Mouse (Mus musculus) activated CD4-positive, CD25-positive, alpha-beta regulatory T cell, adult 4 months (primary cell): ENCODE results near the gene Mapk12. TPM values are rescaled to one million over a fixed set of nuclear protein-coding genes. Genes with fewer than 3 reads are reported as not detected.

Experiments used
- ATAC-seq: one replicate; pipeline ENCODE4 v1.8.0; 2017
- polyA plus RNA-seq, 2 experiments: library from polyadenylated mRNA; unstranded; fragments of 100-300 nt; shearing (Covaris generic); gene quantifications; one replicate each; pipeline ENCODE4 v1.2.1; 2017

The Mapk12 gene
- polyA plus RNA-seq, 2 experiments from 2014 or later: 1.1 to 2.1 TPM

DNA sequence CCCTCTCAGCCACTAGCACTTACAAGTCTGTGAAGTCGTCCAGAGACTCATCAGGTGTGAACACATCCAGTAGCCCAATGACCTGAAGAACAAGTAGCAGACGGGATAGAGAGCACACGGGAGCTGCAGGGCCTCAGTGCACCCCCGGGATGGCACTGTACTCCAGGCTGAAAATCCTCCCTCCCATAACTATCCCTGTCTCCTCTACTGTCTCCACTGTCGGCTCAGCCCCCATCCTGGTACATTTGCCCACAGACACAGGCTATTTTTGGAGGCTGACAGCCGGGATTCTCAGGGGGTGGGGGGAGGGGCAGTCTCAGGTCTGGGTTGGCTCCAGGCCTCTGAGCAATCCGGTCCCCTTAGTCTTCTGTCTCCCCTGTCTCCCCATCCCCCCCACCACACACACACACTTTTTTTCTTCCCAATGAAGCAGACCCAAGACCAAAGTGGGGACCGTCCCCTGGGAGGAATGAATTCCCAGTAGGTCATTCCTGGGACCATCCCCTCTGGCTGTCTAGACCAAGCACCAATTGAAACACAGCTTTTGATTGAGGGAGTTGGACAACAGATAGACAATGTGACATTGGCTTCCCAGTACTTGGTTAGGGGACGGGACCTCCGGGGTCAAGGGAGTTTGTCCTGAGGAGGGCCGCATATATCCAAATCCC, 3.0 kb downstream of the Mapk12 start:
- ATAC-seq: no peak

DNA sequence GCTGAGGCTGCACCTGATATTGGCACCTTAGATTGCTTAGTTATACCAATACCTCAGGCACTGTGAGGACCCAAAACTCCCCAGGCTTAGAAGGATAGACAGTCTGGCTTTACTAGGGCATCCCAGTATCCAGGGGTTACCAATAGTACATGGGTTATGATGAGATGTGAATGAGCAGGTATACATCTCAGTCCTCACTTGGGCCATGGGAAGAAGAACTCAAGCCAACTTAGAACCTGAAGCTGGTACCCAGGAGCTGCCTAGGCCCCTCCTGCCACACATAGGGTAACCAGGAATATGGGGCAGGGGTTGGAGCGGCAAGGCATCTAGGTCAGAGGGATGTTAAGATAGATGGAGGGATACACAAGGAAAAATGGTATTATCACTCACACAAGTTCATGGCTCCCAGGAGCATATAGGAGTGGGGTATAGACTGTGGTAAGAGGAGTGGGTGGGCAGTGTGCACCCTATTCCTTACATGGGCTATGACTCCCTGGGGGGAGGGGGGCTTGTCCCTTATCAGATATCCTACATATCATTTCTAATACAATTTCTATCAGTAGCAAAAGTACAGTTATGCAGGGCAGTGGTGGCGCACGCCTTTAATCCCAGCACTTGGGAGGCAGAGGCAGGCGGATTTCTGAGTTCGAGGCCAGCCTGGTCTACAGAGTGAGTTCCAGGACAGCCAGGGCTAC, 3.9 kb downstream of the Mapk12 start:
- no peak for ATAC-seq

DNA sequence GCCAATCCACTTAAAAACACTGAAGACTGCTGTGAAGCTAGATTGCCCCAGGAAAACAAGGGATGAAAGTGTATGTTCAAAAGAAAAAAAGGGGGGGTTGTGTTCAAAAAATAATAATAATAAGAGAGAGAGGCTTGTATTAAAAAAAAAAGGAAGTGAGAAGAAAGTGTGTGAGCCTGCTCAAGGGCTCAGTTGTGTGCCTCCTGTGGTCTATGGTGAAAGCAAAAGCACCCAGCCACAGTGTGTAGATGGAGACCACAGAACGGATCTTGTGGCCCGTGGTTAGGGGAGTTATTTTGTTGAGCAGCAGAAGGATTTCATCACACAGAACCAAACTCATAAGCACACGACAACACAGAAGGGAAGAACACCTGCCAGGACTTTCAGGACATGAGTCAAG, 9.2 kb downstream of the Mapk12 start:
- ATAC-seq: peak; percentile 83

DNA sequence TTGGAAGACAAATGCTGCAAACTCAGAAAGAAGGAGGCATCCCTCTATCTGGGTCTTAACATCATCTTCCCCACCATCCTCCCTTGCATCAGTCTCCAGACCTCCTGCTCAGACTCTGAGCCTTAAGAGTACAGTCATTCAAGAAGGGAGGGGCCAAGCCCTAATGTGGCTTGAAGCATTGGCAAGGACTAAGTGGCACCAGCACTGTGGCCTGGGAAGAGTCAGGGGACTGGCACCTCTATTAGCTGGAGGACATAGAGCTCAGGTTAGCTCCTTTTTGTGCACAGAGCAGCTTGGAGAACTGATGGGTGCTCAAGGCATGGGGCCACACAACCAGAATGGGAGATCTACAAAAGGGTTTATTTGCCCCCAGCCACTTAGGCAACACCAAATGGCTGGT, 10.3 kb downstream of the Mapk12 start:
- no peak for ATAC-seq

DNA sequence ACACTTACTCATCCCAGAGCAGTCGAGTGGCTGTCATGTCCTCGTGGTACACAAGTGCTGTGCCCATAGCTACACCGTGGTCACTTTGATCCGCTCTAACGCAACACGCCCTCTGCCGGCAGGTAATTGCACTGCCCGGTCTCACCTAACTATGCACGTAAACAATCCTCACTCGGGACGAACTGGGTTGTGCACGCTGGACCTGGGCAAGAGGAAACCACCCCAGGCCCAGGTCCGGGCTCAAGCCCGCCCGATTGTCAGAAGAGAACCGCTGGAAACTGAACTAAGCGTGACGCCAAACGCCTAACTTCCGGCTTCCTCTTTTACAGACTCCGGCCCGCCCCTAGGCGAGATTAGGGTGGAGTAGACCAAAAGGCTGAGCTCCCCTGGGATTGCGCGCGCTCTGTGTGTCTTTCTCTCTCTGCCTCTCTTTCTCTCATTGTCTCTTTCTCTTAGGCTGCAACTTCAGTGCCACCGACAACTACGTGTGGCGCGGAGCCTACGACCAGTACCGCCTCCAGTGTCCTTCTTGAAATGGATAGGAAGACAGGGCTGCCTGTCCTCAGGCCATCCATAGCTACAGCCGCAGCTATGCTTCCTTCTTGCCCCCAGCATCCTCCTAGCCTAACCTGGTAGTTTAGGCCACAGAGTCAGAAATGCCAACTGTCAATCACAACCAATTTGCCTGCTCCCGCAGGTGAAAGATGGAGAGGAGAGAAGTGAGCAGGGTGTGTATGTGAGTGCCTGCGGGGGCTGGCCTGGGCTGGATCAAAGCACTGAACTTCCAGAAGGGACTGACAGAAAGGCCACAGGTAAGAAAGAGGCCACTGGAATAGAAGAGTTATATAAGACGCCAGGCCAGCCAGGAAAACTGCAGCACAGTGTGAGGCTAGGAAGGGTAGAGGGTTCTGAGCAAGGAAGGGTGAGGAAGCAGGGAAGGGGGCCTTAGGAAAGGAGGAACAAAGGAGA, 11.8 kb downstream of the Mapk12 start, which contains the start of gene Hdac10:
TSS of gene Hdac10 (minus strand) at position 319 of the 969 bp plus-strand sequence.
- ATAC-seq: peak; percentile 74

DNA sequence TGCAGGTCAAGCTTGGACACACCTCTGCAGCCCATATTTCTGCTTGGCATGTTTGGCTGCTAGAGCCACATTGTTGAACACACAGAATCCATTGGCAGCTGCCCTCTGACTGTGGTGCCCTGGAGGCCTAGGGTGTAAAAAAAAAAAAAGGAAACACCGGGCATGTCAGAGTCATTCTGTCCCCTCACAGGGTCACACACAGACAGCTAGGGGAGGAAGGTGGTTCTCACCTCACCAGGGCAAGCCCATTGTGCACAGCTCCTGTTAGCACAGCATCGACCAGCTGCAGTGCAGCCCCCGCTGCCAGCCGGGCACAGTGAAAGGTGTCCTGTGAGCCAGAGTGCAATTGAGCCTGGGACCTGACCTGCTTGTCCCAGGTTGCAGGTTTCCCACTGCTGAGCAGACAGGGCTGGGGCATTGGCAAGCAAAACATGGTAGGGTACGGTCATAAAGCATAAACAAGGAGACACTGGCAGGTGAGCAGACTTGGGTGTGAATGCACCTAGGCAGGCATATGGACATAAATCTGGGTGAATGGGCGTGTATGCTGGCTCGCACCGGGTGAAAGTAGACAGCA, 13.1 kb downstream of the Mapk12 start:
- ATAC-seq: no peak

DNA sequence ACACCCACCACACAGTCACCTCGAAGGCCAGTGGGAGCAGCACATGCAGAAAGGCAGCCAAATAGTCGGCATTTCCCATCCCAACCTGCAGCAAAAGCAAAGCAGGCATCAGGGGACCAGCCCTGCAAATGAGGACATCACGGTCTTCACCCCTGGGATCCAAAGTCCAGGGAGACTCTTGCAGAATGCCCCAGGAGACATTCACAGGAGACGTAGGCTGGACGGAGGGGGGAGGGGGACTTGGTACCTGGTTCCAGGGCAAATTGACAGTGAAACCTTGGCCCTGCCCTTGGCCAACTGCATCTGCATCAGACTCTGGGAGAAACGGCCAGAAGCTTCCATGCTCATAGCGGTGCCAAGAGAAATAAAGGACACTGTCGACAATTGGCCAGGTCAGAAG, 13.9 kb downstream of the Mapk12 start:
- ATAC-seq: no peak

DNA sequence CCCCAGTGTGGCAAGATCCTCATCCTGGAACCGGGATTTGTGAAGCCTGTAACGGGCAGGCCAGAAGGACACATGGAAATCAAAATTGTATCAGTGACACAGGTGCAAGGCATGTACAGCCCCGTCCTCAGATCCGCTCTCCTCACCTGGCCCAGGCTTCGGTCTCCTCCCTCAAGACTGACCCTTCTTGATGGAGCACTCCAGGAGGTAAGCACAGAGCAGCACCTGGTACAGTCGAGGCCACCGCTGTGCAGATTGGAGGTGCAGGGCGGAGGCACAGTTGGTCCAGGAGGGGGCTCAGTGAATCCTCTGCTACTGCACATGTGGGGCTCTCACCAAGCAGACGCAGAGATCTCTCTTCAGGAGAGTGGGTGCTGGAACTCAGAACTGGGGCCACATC, 15.2 kb downstream of the Mapk12 start:
- ATAC-seq: no peak

DNA sequence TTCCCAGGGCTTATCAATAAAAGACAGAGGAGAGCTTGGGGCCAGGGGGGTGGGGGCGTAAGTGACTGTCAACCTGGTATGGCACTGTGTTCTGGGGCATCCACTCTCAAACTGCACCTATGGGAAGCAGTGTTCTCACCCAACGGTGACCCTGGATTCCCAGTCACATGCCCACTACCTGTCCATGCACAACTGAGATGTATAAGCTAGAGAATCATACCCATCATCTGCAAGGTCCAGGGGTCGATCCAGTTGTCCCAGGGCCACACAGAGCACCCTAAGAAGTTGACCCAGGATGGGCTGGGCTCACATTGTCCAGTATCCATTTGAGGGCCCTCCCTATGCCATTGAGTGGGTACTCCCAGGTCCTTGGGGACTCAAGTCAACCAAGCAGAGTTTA, 16.2 kb downstream of the Mapk12 start:
- ATAC-seq: no peak

DNA sequence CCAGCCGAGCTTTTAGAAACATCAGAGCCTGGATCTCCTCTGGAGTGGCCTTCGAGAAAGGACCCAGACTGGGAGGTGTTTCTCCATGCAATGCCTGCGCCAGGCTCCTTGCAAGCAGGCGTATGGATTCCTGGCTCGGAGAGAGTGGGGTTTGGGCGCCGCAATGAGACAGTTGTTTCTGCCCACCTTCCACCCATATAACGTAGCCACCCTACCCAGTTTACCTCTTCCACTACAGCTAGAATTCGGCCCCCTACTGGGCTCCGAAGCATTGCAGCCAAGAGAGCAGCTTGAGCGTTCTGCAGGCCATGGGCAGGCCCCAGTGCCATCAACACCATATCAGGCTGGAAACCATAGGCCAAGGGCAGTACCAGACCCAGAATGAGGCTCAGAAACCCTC, 16.9 kb downstream of the Mapk12 start:
- no peak for ATAC-seq

DNA sequence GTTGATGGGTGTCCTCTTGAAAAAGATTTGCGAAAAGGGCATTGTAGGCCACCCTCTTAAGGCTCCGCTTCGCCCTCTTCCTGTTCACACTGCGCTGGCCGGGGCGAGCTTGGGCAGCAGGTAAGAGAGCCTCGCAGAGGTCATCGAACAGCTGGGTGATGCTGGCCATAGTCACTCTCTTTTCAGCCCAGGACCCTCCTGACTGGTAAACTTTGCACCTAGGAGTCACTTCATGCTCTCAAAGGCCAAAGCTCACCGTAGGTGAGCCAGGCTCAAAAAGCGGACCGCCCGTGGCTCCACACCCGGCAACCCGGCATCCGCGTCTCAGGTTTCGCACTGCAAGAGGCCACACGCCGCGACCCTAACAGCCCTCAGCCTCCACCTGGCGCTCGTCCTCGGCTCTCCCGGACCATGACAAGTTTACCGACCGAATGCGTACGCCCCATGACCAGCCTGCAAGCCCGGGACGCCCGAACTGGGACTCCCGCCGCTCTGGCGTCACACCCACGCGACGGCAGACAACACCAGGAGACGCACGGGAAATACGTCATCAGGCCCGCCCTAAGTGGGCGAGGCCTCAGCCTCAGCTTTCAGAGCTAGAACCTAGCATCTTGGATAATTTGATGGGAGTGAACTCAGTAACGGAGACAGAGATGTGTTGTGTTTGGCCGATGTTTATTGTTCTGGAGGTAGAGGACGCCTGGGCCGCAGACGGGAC, 17.7 kb downstream of the Mapk12 start, which contains the start of gene Tubgcp6:
TSS of gene Tubgcp6 (minus strand) at position 464 of the 718 bp plus-strand sequence.
- ATAC-seq: peak; percentile 82

DNA sequence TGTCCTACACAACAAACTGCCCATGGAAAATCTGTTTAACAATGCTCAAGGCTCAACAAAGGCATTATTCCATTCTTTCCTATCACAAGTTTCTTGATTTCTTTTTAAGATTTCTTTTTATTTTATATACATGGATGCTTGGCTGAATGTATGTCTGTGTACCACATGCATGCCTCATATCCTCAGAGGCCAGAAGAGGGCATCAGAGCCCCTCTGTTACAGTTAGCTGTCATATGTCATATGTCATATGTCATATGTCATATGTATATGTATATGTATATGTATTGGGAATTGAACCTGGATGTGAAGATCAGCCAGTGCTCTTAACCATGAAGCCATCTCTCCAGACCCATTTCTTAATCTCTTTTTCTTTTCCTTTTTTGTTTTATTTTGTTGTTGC, 22.5 kb downstream of the Mapk12 start:
- peak; percentile 55 for ATAC-seq

DNA sequence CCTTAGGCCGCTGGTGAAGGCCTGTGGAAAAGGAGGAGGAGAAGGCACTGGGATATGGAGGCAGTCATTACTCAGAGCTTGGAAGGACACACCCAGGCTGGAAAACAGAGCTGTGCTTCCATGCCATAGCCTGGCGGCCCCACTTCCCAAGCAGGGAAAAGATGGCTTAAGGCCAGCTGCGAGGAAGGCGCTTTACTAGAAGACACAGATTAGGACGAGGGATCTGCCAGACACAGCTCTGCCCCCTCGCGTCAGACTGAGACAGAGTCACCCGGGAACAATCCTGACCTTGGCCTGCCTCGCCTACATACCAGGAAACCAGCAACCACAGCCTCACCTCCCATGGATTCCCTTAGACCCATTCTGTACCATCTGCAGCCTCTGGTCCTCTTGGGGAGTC, 30.4 kb downstream of the Mapk12 start:
- ATAC-seq: no peak

DNA sequence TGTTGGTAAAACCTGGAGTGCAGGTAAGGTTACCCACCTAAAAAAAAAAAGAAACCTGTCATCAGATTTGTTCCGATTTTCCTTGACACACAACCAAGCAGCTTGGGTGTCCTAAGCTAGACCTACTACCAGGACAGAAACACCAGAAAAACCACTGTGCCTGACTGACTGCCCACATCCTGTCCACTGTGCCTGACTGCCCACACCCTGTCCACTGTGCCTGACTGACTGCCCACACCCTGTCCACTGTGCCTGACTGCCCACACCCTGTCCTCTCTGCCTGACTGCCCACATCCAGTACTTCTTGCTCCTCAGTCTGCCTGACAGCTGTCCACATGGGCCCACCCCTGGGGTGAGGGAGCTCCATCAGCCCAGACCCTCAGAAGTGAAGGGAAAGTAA, 33.5 kb downstream of the Mapk12 start:
- no peak for ATAC-seq

DNA sequence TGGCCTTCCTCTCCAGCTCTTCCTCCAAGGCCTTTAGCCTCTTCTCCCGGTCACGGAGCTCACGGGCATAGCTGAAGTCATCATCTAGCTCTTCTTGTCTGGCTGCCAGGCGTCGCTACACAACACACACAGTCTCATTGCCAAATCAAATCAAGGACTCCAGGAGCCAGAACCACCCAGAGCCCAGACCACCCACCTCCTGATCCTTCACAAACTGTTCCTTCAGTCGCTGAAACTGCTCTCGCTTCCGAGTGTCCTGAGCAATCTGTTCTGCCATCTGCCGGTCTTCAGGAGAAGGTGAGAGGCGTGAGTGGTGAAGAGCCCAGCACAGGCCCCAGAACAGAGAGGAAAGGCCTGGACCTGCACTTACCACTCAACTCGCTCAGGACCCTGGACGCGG, 34.4 kb downstream of the Mapk12 start:
- no peak for ATAC-seq

DNA sequence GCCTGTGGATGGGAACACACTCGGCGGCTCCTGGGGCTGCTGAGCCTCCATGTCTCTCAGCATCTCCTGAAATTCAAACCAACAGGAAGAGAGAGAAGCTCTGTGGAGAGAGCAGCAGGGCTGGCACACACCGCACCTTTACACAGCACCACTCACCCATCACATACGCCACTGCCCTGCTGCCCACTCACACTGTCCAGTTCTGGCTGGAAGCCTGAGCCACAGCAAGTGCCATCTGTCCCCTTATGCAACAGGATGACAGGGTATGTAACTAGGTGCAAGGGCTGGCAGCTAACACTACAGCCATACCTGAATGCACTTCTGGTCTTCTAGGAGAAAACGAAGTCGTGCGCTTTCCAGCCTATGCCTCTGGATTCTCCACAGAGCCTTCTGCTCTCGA, 36.1 kb downstream of the Mapk12 start:
- ATAC-seq: no peak

DNA sequence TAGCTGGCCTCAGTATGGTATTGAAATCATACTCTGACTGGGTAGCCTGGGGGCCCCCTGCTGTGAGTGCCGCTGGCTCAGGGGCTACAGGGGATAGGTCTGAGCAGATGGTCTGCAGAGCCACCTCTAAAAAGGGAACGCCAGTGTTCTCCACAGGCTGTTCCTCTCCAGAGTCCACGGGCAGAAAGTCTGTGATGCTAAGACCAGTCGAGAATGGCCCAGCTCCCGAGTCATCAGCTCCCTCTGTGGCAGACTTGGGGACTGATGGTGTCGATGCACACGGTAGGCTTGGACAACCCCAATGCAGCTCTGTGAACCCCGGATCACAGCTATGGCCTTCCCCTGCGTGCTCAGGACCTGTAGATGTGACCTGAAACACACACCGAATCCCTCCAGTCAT, 36.6 kb downstream of the Mapk12 start:
- ATAC-seq: no peak

DNA sequence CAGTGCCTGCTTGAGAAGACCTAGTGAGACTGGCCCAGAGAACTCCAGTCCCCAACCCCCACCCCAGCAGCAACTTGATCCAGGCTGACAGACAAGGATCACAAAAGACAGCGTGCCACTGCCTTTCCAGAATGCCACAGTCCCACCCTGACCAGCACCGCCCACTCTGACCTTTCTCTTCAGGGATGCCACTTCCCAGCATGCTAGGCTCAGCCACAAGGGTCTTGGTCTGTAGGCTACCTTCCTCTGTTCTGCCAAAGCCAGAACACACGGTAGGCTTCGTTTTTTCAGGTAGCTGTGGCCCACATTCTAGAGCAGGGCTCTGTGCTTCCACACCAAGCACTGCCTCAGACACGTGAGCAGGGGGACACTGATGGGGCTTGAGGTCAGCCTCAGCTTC, 37.9 kb downstream of the Mapk12 start:
- ATAC-seq: no peak

DNA sequence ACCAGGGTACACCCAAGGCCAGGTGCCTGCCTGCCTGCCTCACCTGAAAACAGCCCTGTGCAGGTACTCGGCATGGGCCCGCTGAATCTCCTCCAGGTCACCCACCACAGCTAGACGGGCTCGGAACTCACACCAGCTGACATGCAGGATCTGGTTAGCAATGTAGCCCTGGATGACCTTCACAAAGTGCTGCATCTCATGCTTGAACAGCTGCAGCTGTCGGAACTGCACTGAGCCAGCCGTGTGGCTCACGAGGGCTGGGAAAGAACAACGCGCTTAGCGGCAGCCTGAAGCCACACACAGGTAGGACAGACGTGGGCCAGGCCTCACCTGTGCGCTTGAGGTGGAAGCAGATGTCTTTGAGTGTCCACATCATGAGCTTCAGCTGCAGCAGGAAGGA, 39.7 kb downstream of the Mapk12 start:
- no peak for ATAC-seq

DNA sequence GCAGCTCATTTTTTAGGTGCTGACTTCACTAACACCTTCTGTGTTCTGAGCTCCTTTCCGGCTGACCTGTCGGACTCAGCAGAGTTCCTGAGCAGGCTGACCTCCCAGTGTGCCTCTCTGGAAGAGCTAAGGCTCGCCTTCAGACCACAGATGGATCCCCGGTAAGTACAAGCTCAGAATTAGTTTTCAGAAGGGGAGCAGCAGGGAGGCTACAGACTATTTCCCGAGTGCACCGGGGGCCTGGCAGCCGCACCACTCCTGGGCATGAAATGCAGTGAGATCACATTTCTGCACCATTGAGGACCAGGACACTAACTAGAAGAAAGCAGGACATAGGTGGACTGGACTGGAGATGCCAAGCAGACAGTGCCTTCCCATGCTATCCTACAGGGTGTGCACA, 41.9 kb downstream of the Mapk12 start:
- ATAC-seq: no peak

DNA sequence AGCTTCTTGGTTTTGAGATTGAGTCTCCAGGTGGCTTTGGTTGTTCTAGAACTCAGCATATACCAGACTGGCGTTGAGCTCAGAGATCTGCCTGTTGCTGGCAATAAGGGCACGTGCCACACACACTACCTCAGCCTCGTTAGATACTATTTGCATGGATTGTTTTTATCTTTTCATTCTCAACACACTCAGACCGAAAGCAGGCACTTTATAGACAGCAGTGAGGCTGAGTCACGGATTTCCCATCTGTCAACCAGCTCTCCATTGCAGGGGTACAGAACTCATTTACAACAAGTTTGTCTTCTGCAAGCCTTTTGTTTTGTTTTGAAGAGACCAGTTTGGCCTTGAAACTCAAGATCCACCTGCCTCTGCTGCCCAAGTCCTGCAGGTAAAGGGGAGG, 43.1 kb downstream of the Mapk12 start:
- no peak for ATAC-seq

DNA sequence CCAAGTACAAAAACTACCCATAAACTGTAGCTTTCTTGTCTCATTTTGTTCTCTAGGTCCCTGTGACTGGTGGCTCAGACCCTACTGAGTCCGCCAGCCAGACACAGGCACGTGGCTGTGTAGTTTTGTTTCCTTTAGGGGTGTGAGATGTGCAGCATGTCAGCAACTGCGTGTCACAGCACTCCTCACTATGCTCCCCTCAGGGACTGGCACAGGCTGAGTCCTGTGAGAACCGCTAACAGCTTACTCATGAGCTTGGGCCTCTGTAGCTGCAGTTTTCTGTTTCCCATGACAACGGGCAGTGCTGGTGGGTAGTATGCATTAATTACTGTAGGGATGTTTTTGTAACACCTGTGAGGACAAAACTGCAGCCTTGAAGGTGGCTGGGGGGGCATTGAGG, 48.3 kb downstream of the Mapk12 start:
- no peak for ATAC-seq
